Mouse (Mus musculus) thymus, adult 2 months (tissue): ENCODE data around the gene Cux2.

ENCODE experiments used
- CTCF ChIP-seq: fragments of 200-500 bp; IDR thresholded peaks from 2 replicates; pipeline ENCODE4 v1.5.1; 2012; ENCODE audit warnings: mild to moderate bottlenecking, control low read depth, low read length, moderate library complexity, borderline replicate concordance; ENCODE audit not compliant: control insufficient read depth, poor library complexity, insufficient read depth; ENCODE audit errors: extremely low read depth
- POLR2A ChIP-seq: fragments of 200-500 bp; IDR thresholded peaks from 2 replicates; pipeline ENCODE4 v1.6.1; 2012; ENCODE audit warnings: mild to moderate bottlenecking, low read length, control low read depth, moderate library complexity; ENCODE audit not compliant: control insufficient read depth, poor library complexity, insufficient read depth; ENCODE audit errors: extremely low read depth

DNA sequence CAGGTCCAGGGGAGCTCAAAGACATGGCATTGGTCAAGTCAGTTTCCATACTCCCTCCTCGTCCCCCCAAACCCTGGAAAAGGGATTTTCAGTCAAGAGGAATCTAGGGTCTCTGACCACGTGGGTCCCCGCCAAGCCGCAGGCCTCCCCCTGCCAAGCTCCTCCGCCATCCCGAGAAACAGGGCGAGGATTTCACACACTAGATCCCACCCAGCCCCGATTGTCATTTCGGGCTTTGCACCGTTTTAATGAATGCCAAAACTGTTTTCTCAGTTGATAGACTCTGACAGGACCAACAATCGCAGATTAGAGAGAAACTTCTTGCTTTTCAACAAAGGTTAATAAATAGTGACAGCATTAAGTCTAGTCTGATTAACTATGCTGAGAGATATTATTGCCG lies 55.1 kb downstream of the Cux2 start:
- TF ChIP-seq POLR2A, result no peak
- no peak for TF ChIP-seq CTCF
